Mouse (Mus musculus) frontal cortex, postnatal 36 days (tissue): ENCODE results near the gene Ugt1a7c.
"Not testable (repeated sequence)": the region's sequence is repeated elsewhere in the genome, so short reads cannot be mapped to it uniquely, and the experiment has no call there.

Source experiments
- DNase-seq, 2 experiments: peaks; one replicate each; pipeline ENCODE4 v3.0.0; 2022; ENCODE audit warnings: low spot score in 2 of 2

Gene Ugt1a7c

GRCm38 (mm10) chr1:88094941-88095492, at the start of gene Ugt1a7c:
Gene Ugt1a7c, plus strand, starts transcription at chr1:88095062.
- no peak for DNase-seq

GRCm38 (mm10) chr1:88047408-88047807, 47.5 kb upstream of the Ugt1a7c start:
- DNase-seq = not testable (repeated sequence)

GRCm38 (mm10) chr1:88055088-88055487, 39.8 kb upstream of the Ugt1a7c start, which contains the start of gene Ugt1a10:
Gene Ugt1a10, plus strand, starts transcription at chr1:88055388.
- no peak for DNase-seq

GRCm38 (mm10) chr1:88066472-88067102, 28.3 kb upstream of the Ugt1a7c start:
- DNase-seq = not testable (repeated sequence)

GRCm38 (mm10) chr1:88070495-88070894, 24.4 kb upstream of the Ugt1a7c start, which contains the start of gene Ugt1a9:
Gene Ugt1a9, plus strand, starts transcription at chr1:88070800.
- no peak for DNase-seq

DNA sequence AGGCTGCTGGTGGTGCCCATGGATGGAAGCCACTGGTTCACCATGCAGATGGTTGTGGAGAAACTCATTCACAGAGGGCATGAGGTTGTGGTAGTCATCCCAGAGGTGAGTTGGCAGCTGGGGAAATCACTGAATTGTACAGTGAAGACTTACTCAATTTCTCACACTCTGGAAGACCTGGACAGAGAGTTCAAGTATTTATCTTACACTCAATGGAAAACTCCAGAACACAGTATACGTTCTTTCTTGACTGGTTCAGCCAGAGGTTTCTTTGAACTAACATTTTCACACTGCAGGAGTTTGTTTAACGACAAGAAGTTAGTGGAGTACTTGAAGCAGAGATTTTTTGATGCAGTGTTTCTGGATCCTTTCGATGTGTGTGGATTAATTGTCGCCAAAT, 24.0 kb upstream of the Ugt1a7c start:
- DNase-seq = no peak

DNA sequence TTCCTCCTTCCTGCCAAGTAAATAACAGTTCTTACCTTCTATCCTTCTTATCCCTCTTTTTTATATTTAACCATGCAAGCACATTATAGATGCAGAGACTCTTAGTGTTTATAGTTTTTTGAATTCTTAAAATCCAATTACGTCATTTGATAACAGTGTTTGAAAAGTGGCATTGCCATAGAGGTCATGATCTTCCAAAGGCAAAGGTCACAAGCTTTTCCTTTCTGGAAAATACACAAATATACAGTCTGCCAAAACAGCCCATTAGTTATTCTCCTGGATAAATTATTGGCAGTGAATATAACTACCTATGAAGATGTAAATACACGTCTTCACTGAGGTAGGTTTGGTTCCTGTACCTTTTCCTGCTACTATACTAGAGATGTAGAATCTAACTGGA, 20.4 kb upstream of the Ugt1a7c start:
- no peak for DNase-seq

GRCm38 (mm10) chr1:88077128-88077527, 17.7 kb upstream of the Ugt1a7c start:
- DNase-seq = no peak

- DNase-seq = no peak
These were observed 13.2 kb upstream of the Ugt1a7c start for GRCm38 (mm10) chr1:88081670-88082069.

- no peak for DNase-seq
These were observed 8.7 kb upstream of the Ugt1a7c start for GRCm38 (mm10) chr1:88086125-88086524.

- DNase-seq = no peak
These were observed 7.3 kb upstream of the Ugt1a7c start, which contains the start of gene Ugt1a8 for GRCm38 (mm10) chr1:88087513-88087912. Gene Ugt1a8, plus strand, starts transcription at chr1:88087813.

DNA sequence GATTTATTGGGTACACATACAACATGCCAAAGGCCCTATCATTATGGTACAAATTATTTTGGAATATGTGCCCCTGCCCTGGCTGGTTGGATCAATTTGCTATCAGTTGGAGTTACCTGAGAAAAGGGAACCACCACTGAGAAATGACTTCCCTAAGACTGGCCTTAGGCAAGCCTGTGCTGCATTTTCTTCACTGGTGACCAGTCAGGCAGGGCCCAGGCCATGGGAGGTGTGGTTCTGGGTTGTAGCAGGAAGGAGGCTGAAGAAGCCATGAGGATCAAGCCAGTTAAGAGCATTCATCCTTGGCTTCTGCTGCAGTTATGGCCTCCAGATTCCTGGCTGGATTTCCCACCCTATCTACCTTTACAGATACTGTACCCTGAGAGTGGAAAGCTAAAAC, 2.5 kb upstream of the Ugt1a7c start:
- no peak for DNase-seq

GRCm38 (mm10) chr1:88094270-88094676, 589 bp upstream of the Ugt1a7c start:
- not testable (repeated sequence) for DNase-seq

GRCm38 (mm10) chr1:88098546-88098945, 3.7 kb downstream of the Ugt1a7c start:
- DNase-seq = not testable (repeated sequence)

DNA sequence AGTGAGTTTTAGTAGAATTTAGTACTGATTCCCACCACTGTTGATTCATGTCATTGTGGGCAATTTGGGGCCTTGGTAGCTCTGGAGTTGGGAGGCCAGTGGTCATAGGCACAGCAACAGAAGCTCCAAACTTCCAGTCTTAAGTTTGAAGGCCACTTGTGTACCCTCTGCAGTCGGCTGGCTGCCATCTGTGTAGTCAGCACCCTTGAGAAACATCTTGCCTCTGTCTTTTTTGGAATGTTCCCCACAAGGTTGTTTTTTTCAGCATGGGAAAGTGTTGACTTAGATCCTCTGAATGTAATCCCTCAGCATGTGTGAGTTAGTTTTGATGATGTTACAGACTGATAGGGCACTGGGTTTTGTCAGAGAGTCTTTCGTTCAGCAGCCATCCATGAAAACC, 4.8 kb downstream of the Ugt1a7c start:
- not testable (repeated sequence) for DNase-seq

DNA sequence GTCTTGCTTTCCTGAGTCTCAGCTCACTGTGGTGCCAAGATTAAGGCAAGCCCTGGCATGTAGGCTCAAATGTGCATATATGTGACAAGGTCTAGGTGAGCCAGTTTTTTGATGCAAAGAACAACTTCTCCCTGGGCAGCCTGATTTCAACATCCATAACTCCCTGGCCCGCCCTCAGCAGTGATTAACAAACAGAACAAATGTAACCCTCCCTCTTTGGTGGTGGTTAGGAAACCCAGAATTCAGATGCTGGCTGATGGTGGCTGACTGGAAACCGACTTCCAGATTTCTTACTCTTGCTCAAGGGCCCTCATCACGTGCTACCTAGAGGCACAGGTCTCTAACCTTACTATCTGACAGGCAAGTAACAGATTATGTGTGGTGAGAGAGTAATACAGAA, 8.2 kb downstream of the Ugt1a7c start, which contains the start of gene Ugt1a6b:
Gene Ugt1a6b (plus strand): TSS at position 234 of the 400 bp plus-strand sequence.
- not testable (repeated sequence) for DNase-seq

DNA sequence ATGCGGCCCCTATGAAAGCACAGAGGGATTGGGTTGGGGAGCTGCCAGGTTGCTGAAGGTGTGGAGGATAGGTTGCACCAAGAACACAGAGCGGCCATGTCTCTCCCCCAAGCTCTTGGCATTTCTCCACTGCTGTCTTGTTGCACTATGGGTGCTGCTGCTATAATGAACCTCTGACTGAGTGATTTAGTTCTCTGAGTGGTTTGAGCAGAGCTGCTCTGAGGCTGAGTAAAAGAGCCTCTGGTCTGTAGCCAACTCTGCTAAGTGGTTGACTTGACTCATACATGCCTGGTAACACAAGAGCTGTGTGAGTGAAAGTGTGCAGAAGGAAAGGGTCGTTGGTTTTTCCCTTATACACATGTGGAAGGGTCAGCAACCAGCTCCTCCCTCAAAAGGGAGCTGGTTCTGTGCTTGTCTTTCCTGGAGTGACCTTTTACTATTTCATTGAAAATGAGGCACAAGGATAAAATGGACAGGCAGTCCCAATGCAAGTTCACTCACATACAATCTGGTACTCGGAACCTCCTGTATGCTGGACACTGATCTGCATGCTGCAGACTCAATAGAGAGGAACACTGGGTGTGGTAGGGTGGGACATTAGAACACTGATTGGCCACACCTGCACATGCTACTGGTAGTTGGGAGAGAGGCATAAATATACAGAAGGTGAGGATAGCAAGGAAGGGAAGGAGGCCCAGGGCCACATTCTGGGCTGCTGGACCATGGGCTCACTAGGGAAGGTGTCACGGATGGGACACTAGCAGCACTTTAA, 9.0 kb downstream of the Ugt1a7c start:
- DNase-seq = not testable (repeated sequence)

DNA sequence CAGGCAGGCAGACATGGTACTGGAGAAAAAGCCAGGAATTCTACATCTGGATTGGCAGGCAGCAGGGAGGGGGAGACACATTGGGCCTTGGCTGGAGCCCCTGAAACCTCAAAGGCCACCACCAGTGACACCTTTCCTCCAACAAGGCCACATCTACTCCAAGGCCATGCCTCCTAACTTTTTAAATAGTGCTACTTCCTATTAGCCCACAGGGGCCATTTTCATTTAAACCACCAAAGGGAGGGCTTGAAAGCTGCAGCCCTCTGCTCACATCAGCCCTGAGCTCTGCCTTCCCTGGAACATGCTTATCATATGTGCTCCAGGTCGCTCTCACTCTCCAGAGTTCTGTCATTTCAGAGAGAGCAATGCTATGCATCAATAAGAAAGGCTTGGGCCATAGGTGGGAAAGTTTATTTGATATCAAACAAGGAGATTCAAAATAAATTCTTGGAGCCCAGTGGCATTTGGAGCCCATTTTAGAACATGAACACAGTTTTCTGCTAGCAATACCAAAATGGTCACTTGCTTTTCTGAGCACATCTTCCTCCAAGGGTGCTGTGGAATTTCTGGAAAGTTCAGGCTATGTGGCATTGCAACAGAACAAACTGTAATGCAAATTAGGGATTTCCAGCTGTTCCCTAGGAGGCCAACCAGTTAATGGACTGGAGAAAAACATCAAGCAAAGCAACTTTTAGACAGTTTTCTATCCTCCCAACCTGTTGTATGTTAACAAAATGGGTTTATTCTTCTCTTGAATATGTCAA, 10.0 kb downstream of the Ugt1a7c start:
- DNase-seq = no peak

GRCm38 (mm10) chr1:88105656-88106055, 10.8 kb downstream of the Ugt1a7c start:
- no peak for DNase-seq

- not testable (repeated sequence) for DNase-seq
These were observed 14.2 kb downstream of the Ugt1a7c start for GRCm38 (mm10) chr1:88109027-88109557.

DNA sequence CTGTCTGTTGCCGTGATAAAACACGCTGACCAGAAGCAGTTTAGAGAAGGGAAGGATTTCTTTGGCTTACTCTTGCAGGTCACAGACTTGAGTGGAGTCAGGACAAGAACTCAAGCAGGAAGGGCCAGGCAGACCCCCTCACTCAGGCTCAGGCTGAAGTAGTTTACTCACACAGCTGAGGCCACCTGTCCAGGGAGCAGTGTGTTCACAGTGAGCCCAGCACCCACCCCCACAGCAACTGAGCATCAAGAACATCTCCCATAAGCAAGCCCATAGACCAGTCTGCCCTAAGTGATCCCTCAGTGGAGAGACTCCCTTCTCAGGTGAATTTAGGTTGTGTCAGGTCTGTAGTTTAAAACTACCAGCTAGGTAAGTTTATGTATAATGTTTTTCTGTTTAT, 14.7 kb downstream of the Ugt1a7c start:
- DNase-seq = not testable (repeated sequence)
